Mouse (Mus musculus) liver, adult 2 months (tissue): ENCODE measurements around the gene Pxmp4.

Experiments
- CTCF ChIP-seq: fragments of 200-500 bp; IDR thresholded peaks from 2 replicates; pipeline ENCODE4 v1.5.1; 2011; ENCODE audit warnings: low read depth, low read length, control low read depth
- POLR2A ChIP-seq: fragments of 200-500 bp; IDR thresholded peaks from 2 replicates; pipeline ENCODE4 v1.6.1; 2011; ENCODE audit warnings: low read length, control low read depth; ENCODE audit not compliant: insufficient read depth; ENCODE audit errors: extremely low read depth

- TF ChIP-seq POLR2A (no peak), CTCF (no peak)
Observed at GRCm38 (mm10) chr2:154558264-154559039, 45.1 kb downstream of the Pxmp4 start, which contains the start of gene Necab3.
